15 mouse cellular contexts compared by ENCODE assay signal in genomic region chr7:40052255-40052654, GRCm38 (mm10).
"Had no signal": no experiment of that assay in that cellular context is flagged by ENCODE, and none has a peak within 500 bp of the region (broad histone marks: within the 10 kb centered on the region; RNA-seq: fewer than 3 reads in every experiment).

No protein-coding gene starts in this region.

- H3K4me2 ChIP-seq: limb, embryonic 15.5 days; liver, embryonic 11.5 days; lung, embryonic 14.5 days; midbrain, embryonic 12.5 days had no signal

- H3K27ac ChIP-seq: hindbrain, postnatal 0 days; limb, embryonic 15.5 days; liver, embryonic 14.5 days; macrophage; midbrain, embryonic 12.5 days; stomach, postnatal 0 days had no signal

- H3K9ac ChIP-seq: limb, embryonic 15.5 days; liver, embryonic 14.5 days; liver, postnatal 0 days; lung, embryonic 14.5 days; midbrain, embryonic 12.5 days had no signal

- DNase-seq: liver, postnatal 0 days; lung, embryonic 14.5 days; thymus, adult 2 months; thymus, postnatal 14 days; thymus, postnatal 4 days had no signal

- H3K4me3 ChIP-seq: limb, embryonic 15.5 days; midbrain, embryonic 12.5 days had no signal

- H3K27me3 ChIP-seq: limb, embryonic 15.5 days; midbrain, embryonic 12.5 days had no signal

- H3K9me3 ChIP-seq: limb, embryonic 15.5 days; midbrain, embryonic 12.5 days had no signal

- H3K4me1 ChIP-seq: limb, embryonic 15.5 days; midbrain, embryonic 12.5 days had no signal

- H3K36me3 ChIP-seq: limb, embryonic 15.5 days; midbrain, embryonic 12.5 days had no signal

- ATAC-seq: hindbrain, postnatal 0 days; inflammation-experienced regulatory T-cells, adult 6 months; intestine, embryonic 16.5 days; liver, postnatal 0 days; lung, postnatal 0 days had no signal
